Mouse (Mus musculus) heart, embryonic 14.5 days (tissue): ENCODE results near the gene Calcb. TPM values are rescaled to one million over a fixed set of nuclear protein-coding genes. Genes with fewer than 3 reads are reported as not detected.

ENCODE experiments used
- ATAC-seq: fragments of 200-750 bp; cut with Nextera tagmentation; 2 replicates; pipeline ENCODE4 v1.8.0; 2017; ENCODE audit warnings: low read depth, moderate TSS enrichment; ENCODE audit not compliant: insufficient number of reproducible peaks, insufficient read depth, low FRiP score
- H3K27ac ChIP-seq, 2 experiments: fragments of 200-500 bp in 1 of 2; fragments of 300-500 bp in 1 of 2; sonication (generic) in 1 of 2; replicated peaks in 1 of 2; 2 replicates each; pipeline ENCODE4 v1.5.1; 2012 to 2014; ENCODE audit warnings: low read depth in 2 of 2, low read length in 2 of 2, control low read depth in 1 of 2, mild to moderate bottlenecking in 1 of 2, mixed read lengths in 1 of 2; ENCODE audit not compliant: control insufficient read depth in 1 of 2, insufficient read depth in 1 of 2
- H3K27me3 ChIP-seq: fragments of 300-500 bp; sonication (generic); 2 replicates; pipeline ENCODE4 v1.6.1; 2014; ENCODE audit warnings: mild to moderate bottlenecking, low read length, control low read depth; ENCODE audit not compliant: control insufficient read depth, insufficient read depth
- H3K36me3 ChIP-seq: fragments of 300-500 bp; sonication (generic); 2 replicates; pipeline ENCODE4 v1.6.1; 2014; ENCODE audit warnings: mild to moderate bottlenecking, control low read depth, low read length, mixed read lengths; ENCODE audit not compliant: control insufficient read depth, insufficient read depth
- H3K4me1 ChIP-seq, 2 experiments: fragments of 200-500 bp in 1 of 2; fragments of 300-500 bp in 1 of 2; sonication (generic) in 1 of 2; 2 replicates each; pipeline ENCODE4 v1.6.1; 2012 to 2014; ENCODE audit warnings: low read length in 2 of 2, control low read depth in 1 of 2, mixed read lengths in 1 of 2; ENCODE audit not compliant: control insufficient read depth in 2 of 2, insufficient read depth in 2 of 2
- H3K4me2 ChIP-seq: fragments of 300-500 bp; sonication (generic); 2 replicates; pipeline ENCODE4 v1.6.1; 2014; ENCODE audit warnings: mild to moderate bottlenecking, low read length
- H3K4me3 ChIP-seq, 2 experiments: fragments of 200-500 bp in 1 of 2; fragments of 300-500 bp in 1 of 2; sonication (generic) in 1 of 2; 2 replicates each; pipeline ENCODE4 v1.5.1; 2012 to 2014; ENCODE audit warnings: low read length in 2 of 2, mild to moderate bottlenecking in 2 of 2, control low read depth in 1 of 2, low read depth in 1 of 2, moderate library complexity in 1 of 2; ENCODE audit not compliant: control insufficient read depth in 1 of 2, insufficient read depth in 1 of 2
- H3K9ac ChIP-seq: fragments of 300-500 bp; sonication (generic); 2 replicates; pipeline ENCODE4 v1.6.1; 2014; ENCODE audit warnings: mild to moderate bottlenecking, low read length
- H3K9me3 ChIP-seq: fragments of 300-500 bp; sonication (generic); 2 replicates; pipeline ENCODE4 v1.6.1; 2016; ENCODE audit warnings: low read length, control low read depth; ENCODE audit not compliant: control insufficient read depth
- WGBS: fragments of 180-500 bp; shearing (Covaris S2); extraction: QIAGEN DNeasy Blood & Tissue Kit; methylation state at CpG from one replicate; pipeline ENCODE4 v1.1.7; 2014; 5-methylcytosine and 5-hydroxymethylcytosine counted together
- polyA plus RNA-seq: library from polyadenylated mRNA; unstranded; fragments of >200 nt; fragmentation: Nextera tagmentation; extraction: Ambion mirVana; gene quantifications from 2 replicates; pipeline ENCODE4 v1.2.1, GENCODE M21; 2014

Gene Calcb
- polyA plus RNA-seq, 1 experiment from 2014 or later: not detected

DNA sequence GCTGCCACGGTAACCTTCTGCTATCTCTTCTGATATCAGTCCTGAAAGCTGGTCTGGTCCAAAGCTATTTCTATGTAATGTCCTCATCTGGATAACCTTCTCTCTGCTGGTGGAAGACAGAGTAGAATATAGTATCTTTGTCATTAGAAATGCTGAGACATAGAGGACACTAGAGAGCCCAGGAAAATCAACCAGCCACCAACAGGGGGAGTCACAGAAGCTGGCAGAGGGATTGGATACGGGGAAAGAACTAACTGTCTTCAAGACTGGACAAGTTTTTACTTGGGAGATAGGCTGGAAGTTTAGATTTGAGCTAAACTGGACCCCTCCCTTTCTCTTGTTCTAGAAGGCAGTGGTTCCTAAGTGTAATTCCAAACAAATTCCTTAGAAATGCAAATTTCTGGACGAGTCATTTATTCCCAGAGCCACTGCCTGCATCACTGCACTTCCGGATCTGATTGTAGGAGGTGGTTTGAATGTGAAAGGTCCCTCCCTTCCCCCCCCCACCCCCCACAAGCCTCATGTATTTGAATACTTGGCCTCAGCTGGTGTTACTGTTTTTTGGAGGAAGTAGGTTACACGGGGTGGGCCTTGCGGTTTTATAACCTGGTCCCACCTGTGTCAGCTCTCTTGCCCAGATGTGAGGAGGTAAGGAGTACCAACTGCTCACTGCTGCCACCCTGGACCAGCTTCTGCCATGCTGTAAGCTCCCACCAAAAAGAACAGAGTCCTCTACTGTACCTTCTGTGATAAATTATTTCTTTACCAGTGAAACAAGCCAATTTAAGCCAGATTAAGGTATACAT is 22.1 kb downstream of the Calcb start:
- 48% methylated on average over 6 of the region's 6 CpGs for WGBS
- Histone ChIP-seq H3K9me3 (no peaks in the 10 kb centered on the region), H3K27ac (no peak overlapping the region), H3K4me1 (peaks cover under 1 to 3% of the 10 kb centered on the region in 2 experiments; a peak in 1 of 4 replicates), H3K4me3 (no peak overlapping the region), H3K36me3 (no peaks in the 10 kb centered on the region), H3K9ac (no peak overlapping the region), H3K27me3 (no peaks in the 10 kb centered on the region; the same call in 1 of the 2 replicates), H3K4me2 (no peak overlapping the region)
- ATAC-seq: no peak

DNA sequence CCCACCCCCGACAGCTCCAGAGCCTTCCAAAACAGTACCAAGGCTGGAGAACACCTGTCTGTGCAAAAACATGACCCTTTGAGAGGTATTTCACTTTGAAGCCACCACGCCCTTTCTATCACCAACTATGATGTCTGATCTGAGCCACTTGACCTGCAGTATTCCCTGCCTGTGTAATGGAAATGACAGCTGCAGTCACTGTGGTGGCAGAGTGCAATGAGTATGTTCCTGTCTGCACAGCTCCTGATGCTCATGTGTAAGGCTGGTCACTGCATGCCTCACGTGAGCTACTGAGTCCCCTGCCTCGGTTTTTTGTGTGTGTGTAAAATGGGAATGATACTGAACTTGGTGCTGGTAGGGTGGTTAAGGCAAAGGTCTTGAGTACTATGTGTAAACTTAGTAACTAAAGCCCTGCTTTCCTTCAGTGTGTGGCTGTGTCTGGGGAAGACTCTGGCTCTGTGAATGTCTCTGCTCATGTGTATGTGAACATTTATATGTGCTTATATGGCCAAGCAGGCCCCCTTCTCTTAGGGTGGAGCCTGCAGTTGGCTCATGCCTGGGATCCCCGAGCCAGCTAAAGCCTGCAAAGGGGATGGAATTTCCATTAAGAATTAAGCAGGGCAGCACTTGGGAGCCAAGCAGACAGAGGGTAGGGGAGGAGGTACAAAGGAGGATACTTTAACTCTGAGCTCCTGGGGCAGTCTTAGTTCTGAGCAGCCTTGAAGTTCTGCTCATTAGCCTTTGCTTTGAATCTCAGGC is 24.8 kb downstream of the Calcb start, which contains the start of gene Insc:
TSS of gene Insc (plus strand) at position 673 of the 759 bp plus-strand sequence.
- WGBS: 61% methylated on average over 5 of the region's 5 CpGs
- H3K9me3 ChIP-seq: no peaks in the 10 kb centered on the region
- peaks cover 3% of the 10 kb centered on the region in 2 experiments; a peak in 1 of 4 replicates for H3K4me1 ChIP-seq
- no peaks in the 10 kb centered on the region for H3K36me3 ChIP-seq
- ATAC-seq: no peak
- no peak within 1 kb of the TSS for H3K27ac ChIP-seq
- H3K4me2 ChIP-seq: no peak within 1 kb of the TSS
- H3K27me3 ChIP-seq: peaks cover 8% of the 10 kb centered on the region; the same call in 1 of the 2 replicates
- no peak within 1 kb of the TSS for H3K9ac ChIP-seq
- no peak within 1 kb of the TSS for H3K4me3 ChIP-seq

- Histone ChIP-seq H3K27me3 (peaks cover 8% of the 10 kb centered on the region; the same call in 1 of the 2 replicates), H3K4me1 (peaks cover 3% of the 10 kb centered on the region in 2 experiments; a peak in 1 of 4 replicates), H3K4me2 (peak overlapping the region; percentile 90; the same call in 1 of the 2 replicates), H3K9me3 (no peaks in the 10 kb centered on the region), H3K36me3 (no peaks in the 10 kb centered on the region), H3K4me3 (no peak overlapping the region), H3K27ac (no peak overlapping the region), H3K9ac (no peak overlapping the region)
- no peak for ATAC-seq
- 31% methylated on average over 3 of the region's 3 CpGs for WGBS
These were observed 26.3 kb downstream of the Calcb start for GRCm38 (mm10) chr7:114744639-114745245.

GRCm38 (mm10) chr7:114745481-114746271 is 27.2 kb downstream of the Calcb start:
- Histone ChIP-seq H3K4me3 (peak overlapping the region; percentile 40 to 43), H3K4me2 (peak overlapping the region; percentile 90), H3K27ac (no peak overlapping the region), H3K36me3 (no peaks in the 10 kb centered on the region), H3K9ac (peak overlapping the region; percentile 64), H3K4me1 (peaks cover 3% of the 10 kb centered on the region in 2 experiments; a peak in 1 of 4 replicates), H3K9me3 (no peaks in the 10 kb centered on the region), H3K27me3 (peaks cover 8% of the 10 kb centered on the region; the same call in 1 of the 2 replicates)
- 4% methylated on average over 34 of the region's 34 CpGs for WGBS
- peak; percentile 58; the same call in 1 of the 2 replicates for ATAC-seq

GRCm38 (mm10) chr7:114747596-114747995 is 29.2 kb downstream of the Calcb start:
- ATAC-seq: no peak
- 69% methylated on average over 3 of the region's 3 CpGs for WGBS
- Histone ChIP-seq H3K36me3 (no peaks in the 10 kb centered on the region), H3K4me2 (no peak overlapping the region), H3K27me3 (peaks cover 8% of the 10 kb centered on the region; the same call in 1 of the 2 replicates), H3K27ac (no peak overlapping the region), H3K4me3 (no peak overlapping the region), H3K9me3 (no peaks in the 10 kb centered on the region), H3K9ac (no peak overlapping the region), H3K4me1 (peaks cover 3% of the 10 kb centered on the region in 2 experiments; a peak in 1 of 4 replicates)

GRCm38 (mm10) chr7:114748239-114748638 is 29.8 kb downstream of the Calcb start:
- H3K4me2 ChIP-seq: no peak overlapping the region
- H3K36me3 ChIP-seq: no peaks in the 10 kb centered on the region
- H3K4me3 ChIP-seq: no peak overlapping the region
- no peak overlapping the region for H3K27ac ChIP-seq
- peaks cover 8% of the 10 kb centered on the region; the same call in 1 of the 2 replicates for H3K27me3 ChIP-seq
- 61% methylated on average over 4 of the region's 4 CpGs for WGBS
- ATAC-seq: no peak
- H3K9me3 ChIP-seq: no peaks in the 10 kb centered on the region
- peaks cover 3% of the 10 kb centered on the region in 2 experiments; a peak in 1 of 4 replicates for H3K4me1 ChIP-seq
- H3K9ac ChIP-seq: no peak overlapping the region
